Mouse (Mus musculus) liver, embryonic 14.5 days (tissue): ENCODE measurements around the gene Agbl4. TPM values are rescaled to one million over a fixed set of nuclear protein-coding genes. Genes with fewer than 3 reads are reported as not detected.

Experiments used
- ATAC-seq: fragments of 200-750 bp; cut with Nextera tagmentation; 2 replicates; pipeline ENCODE4 v1.8.0; 2017; ENCODE audit warnings: moderate number of reproducible peaks, mild to moderate bottlenecking, moderate library complexity; ENCODE audit not compliant: insufficient read depth
- DNase-seq, 3 experiments: peaks; one replicate each; pipeline ENCODE4 v3.0.0-alpha.2; 2012 to 2013; ENCODE audit warnings: low read depth in 3 of 3, low spot score in 3 of 3
- H3K27ac ChIP-seq: fragments of 300-500 bp; sonication (generic); 2 replicates; pipeline ENCODE4 v1.5.1; 2014; ENCODE audit warnings: moderate library complexity, mild to moderate bottlenecking, control low read depth, inconsistent platforms
- H3K27me3 ChIP-seq: fragments of 300-500 bp; sonication (generic); 2 replicates; pipeline ENCODE4 v1.6.1; 2014; ENCODE audit warnings: mild to moderate bottlenecking, low read length, moderate library complexity; ENCODE audit not compliant: control insufficient read depth, insufficient read depth
- H3K36me3 ChIP-seq: fragments of 300-500 bp; sonication (generic); replicated peaks from 2 replicates; pipeline ENCODE4 v1.6.1; 2014; ENCODE audit warnings: low read depth; ENCODE audit not compliant: control insufficient read depth, insufficient read depth
- H3K4me1 ChIP-seq, 2 experiments: fragments of 200-500 bp in 1 of 2; fragments of 300-500 bp in 1 of 2; sonication (generic) in 1 of 2; replicated peaks; 2 replicates each; pipeline ENCODE4 v1.6.1; 2012 to 2014; ENCODE audit warnings: antibody characterized with exemption in 1 of 2, inconsistent platforms in 1 of 2, low read length in 1 of 2; ENCODE audit not compliant: control insufficient read depth in 2 of 2, insufficient read depth in 2 of 2
- H3K4me2 ChIP-seq: fragments of 300-500 bp; sonication (generic); 2 replicates; pipeline ENCODE4 v1.6.1; 2014; ENCODE audit warnings: low read depth, mild to moderate bottlenecking, control low read depth, moderate library complexity
- H3K4me3 ChIP-seq, 2 experiments: fragments of 200-500 bp in 1 of 2; fragments of 300-500 bp in 1 of 2; sonication (generic) in 1 of 2; 2 replicates each; pipeline ENCODE4 v1.5.1; 2012 to 2014; ENCODE audit warnings: low read depth in 2 of 2, low read length in 2 of 2, mild to moderate bottlenecking in 2 of 2, control low read depth in 1 of 2, inconsistent platforms in 1 of 2, moderate library complexity in 1 of 2; ENCODE audit not compliant: insufficient read depth in 1 of 2
- H3K9ac ChIP-seq: fragments of 300-500 bp; sonication (generic); replicated peaks from 2 replicates; pipeline ENCODE4 v1.6.1; 2014; ENCODE audit warnings: mild to moderate bottlenecking, control low read depth, moderate library complexity
- H3K9me3 ChIP-seq: fragments of 300-500 bp; sonication (generic); 2 replicates; pipeline ENCODE4 v1.6.1; 2016; ENCODE audit warnings: low read length, mixed read lengths; ENCODE audit not compliant: control insufficient read depth
- CTCF ChIP-seq: IDR thresholded peaks from 2 replicates; pipeline ENCODE4 v1.5.1; 2016; ENCODE audit warnings: antibody characterized with exemption, low read depth, control low read depth
- EP300 ChIP-seq: IDR thresholded peaks from 2 replicates; pipeline ENCODE4 v1.6.1; 2016; ENCODE audit warnings: antibody characterized with exemption, low read depth
- WGBS: fragments of 180-500 bp; shearing (Covaris S2); extraction: QIAGEN DNeasy Blood & Tissue Kit; methylation state at CpG from one replicate; pipeline ENCODE4 v1.1.7; 2014; ENCODE audit not compliant: insufficient replicate concordance; 5-methylcytosine and 5-hydroxymethylcytosine counted together
- polyA plus RNA-seq, 2 experiments: library from polyadenylated mRNA; depleted of rRNA in 1 of 2; stranded (reverse) in 1 of 2; unstranded in 1 of 2; fragments of >200 nt; fragmentation: Nextera tagmentation in 1 of 2; extraction: Ambion mirVana in 1 of 2; gene quantifications; 2 replicates each; pipeline versions ENCODE4 v1.2.1 to v1.2.3; 2012 to 2014

The Agbl4 gene
- polyA plus RNA-seq, 2 experiments = not detected

- no peaks in the 10 kb centered on the region for H3K36me3 ChIP-seq
- TF ChIP-seq EP300 (no peak), CTCF (no peak)
- WGBS = 4% methylated on average over 1 of the region's 1 CpGs
- no peak overlapping the region for H3K4me3 ChIP-seq
- no peaks in the 10 kb centered on the region for H3K27me3 ChIP-seq
- H3K9me3 ChIP-seq = no peaks in the 10 kb centered on the region
- no peak overlapping the region for H3K27ac ChIP-seq
- H3K4me1 ChIP-seq = peaks cover 0 to 10% of the 10 kb centered on the region in 2 experiments; a peak in 2 of 4 replicates
- peak; percentile 75 for ATAC-seq
- peak in 1 of 3 experiments; percentile 17 for DNase-seq
- H3K9ac ChIP-seq = no peak overlapping the region
- H3K4me2 ChIP-seq = no peak overlapping the region
Measured at GRCm38 (mm10) chr4:111666713-111667112, 1269.3 kb downstream of the Agbl4 start.

- ATAC-seq = peak; percentile 65
- Histone ChIP-seq H3K4me1 (peaks cover 0 to 5% of the 10 kb centered on the region in 2 experiments; a peak in 1 of 4 replicates), H3K27me3 (no peaks in the 10 kb centered on the region), H3K9ac (no peak overlapping the region), H3K4me3 (no peak overlapping the region), H3K4me2 (no peak overlapping the region), H3K27ac (no peak overlapping the region), H3K36me3 (no peaks in the 10 kb centered on the region), H3K9me3 (no peaks in the 10 kb centered on the region)
- TF ChIP-seq CTCF (no peak), EP300 (no peak)
- 18% methylated on average over 3 of the region's 3 CpGs for WGBS
- no peak for DNase-seq
Measured at GRCm38 (mm10) chr4:111669369-111669768, 1271.9 kb downstream of the Agbl4 start.

GRCm38 (mm10) chr4:111670566-111671421 is 1273.3 kb downstream of the Agbl4 start:
- DNase-seq (no peak), ATAC-seq (no peak)
- Histone ChIP-seq H3K9ac (no peak overlapping the region), H3K27me3 (no peaks in the 10 kb centered on the region), H3K4me1 (peaks cover 0 to 5% of the 10 kb centered on the region in 2 experiments; a peak in 1 of 4 replicates), H3K27ac (no peak overlapping the region), H3K36me3 (no peaks in the 10 kb centered on the region), H3K4me3 (no peak overlapping the region), H3K9me3 (no peaks in the 10 kb centered on the region), H3K4me2 (no peak overlapping the region)
- TF ChIP-seq CTCF (no peak), EP300 (no peak)
- 41% methylated on average over 12 of the region's 12 CpGs for WGBS

- no peak overlapping the region for H3K4me3 ChIP-seq
- peaks cover 0 to 5% of the 10 kb centered on the region in 2 experiments; a peak in 1 of 4 replicates for H3K4me1 ChIP-seq
- no peak overlapping the region for H3K27ac ChIP-seq
- no peaks in the 10 kb centered on the region for H3K27me3 ChIP-seq
- H3K9ac ChIP-seq = no peak overlapping the region
- H3K4me2 ChIP-seq = no peak overlapping the region
- TF ChIP-seq EP300 (no peak), CTCF (no peak)
- H3K36me3 ChIP-seq = no peaks in the 10 kb centered on the region
- DNase-seq (no peak), ATAC-seq (no peak)
- 37% methylated on average over 4 of the region's 4 CpGs for WGBS
- H3K9me3 ChIP-seq = no peaks in the 10 kb centered on the region
Measured at GRCm38 (mm10) chr4:111671440-111671839, 1274.0 kb downstream of the Agbl4 start.

- no peak overlapping the region for H3K27ac ChIP-seq
Measured at GRCm38 (mm10) chr4:111673904-111674303, 1276.4 kb downstream of the Agbl4 start.

More at GRCm38 (mm10) chr4:111673904-111674303, 1276.4 kb downstream of the Agbl4 start:
- DNase-seq = no peak
- Histone ChIP-seq H3K4me1 (peaks cover 0 to 5% of the 10 kb centered on the region in 2 experiments; a peak in 1 of 4 replicates), H3K4me3 (no peak overlapping the region), H3K9me3 (no peaks in the 10 kb centered on the region), H3K36me3 (no peaks in the 10 kb centered on the region), H3K9ac (no peak overlapping the region), H3K27me3 (no peaks in the 10 kb centered on the region), H3K4me2 (no peak overlapping the region)
- TF ChIP-seq CTCF (no peak), EP300 (no peak)
- no peak for ATAC-seq
